Mouse (Mus musculus) heart, postnatal 25 days (tissue): ENCODE measurements around the gene Aqp3. TPM values are rescaled to one million over a fixed set of nuclear protein-coding genes. Genes with fewer than 3 reads are reported as not detected.

Experiments used
- DNase-seq: peaks from one replicate; pipeline ENCODE4 v3.0.0; 2022; ENCODE audit warnings: low spot score
- intact Hi-C: fragments of 180-260 bp; cut with DNase I; formaldehyde crosslinking; loops from one replicate; pipeline ENCODE4 v1.15.1; 2025
- total RNA-seq, 2 experiments: library from RNA; stranded (reverse); gene quantifications; 2 replicates each; pipeline ENCODE4 v1.2.3; 2021

The Aqp3 gene
- total RNA-seq, 2 experiments from 2014 or later: not detected

DNA sequence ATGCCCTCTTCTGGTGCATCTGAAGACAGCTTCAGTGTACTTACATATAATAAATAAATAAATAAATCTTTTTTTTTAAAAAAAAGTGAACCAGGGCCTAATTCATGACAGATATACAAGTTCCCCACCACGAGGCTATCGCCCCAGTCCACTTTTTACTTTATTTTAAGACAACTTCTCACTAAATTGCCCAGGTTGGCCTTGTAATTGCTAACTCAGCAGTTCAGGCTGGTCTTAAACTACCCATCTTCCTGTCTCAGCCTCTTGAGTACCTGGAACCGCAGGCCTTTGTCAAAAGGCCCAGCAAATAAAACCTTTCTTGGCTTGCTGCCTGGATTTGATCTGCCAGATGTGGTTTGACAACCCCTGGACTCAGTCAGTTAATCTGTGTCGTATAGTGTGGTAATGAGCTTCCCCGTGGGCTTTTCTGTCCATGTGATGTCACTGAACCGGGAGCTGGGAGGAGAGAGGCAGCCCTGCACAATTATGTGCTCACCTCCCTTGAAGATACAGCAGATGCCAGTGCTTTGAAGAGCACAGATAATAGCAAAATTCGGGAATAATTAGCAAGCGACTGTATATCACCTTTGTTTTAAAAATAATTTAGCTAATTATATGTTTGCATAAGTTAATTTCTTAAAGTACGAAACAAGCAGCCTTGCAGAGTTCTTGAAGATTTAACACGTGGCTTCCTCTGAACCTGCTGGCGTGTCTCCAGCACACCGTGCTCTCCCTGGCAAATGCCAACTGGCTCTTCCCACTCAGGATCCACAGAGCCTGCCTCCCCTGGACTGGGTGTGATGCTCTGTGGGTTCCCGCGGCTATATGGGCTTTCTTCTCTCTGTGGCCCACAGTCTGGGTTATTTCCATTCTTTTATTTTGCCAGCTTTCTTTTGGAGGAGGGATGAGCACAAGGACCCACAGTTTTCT is 26.2 kb downstream of the Aqp3 start:
- intact Hi-C loops: no loop called here
- no peak for DNase-seq

DNA sequence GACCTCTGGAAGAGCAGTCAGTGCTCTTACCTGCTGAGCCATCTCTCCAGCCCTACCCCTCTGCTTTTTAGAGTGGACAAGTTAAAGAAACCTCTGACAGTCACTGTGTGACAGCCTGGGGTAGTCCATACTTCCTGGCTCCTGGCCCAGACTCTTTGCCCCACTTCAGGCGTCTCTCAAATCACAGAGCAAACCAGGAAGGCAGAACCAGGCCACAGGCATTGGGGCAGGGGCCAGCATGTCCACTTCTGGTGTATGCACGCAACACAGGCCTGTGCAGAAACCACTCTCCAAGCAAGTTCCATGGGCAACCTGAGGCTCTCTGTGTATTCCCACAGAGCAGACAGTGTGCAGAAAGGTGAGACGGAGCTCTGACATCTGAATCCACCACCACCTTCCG is 32.8 kb downstream of the Aqp3 start:
- intact Hi-C loops: no loop called here
- DNase-seq: no peak

DNA sequence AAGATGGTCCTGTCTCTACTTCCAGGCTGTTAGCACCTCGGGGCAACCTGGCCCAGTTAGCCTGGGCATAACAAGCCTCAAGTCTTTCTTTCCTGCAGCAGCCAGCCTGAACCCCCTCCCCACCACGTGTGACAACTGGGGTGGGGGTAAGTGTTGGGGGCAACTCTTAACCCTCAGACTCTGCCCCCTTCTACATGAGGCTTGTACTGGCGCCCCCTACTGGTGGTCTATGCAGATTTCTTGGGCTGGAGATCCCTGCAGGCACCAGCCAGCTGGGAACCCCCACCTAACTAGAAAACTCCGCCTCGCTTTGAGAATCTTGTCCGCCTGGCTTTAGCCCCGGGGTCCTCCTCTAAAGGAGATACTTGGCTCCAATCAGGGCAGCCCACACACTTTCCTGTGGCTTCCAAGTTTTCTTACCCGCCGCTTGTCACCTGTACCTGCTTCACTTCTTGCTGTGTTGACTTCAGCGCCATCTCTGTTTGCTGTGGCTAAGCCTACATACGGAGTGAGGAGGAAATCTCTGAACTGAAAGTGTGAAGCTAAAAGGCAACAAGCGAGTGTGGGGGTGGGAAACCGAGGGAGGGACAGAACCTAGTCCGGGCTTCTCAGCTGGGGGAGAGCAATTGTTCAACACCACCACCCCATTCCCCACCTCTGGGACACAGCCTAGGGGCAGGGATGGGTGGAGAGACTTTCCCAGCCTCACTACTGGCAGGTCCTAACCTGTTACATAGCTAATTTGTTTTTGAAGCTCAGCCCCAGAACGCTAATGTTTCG is 33.9 kb downstream of the Aqp3 start:
- intact Hi-C loops: no loop called here
- DNase-seq: no peak

DNA sequence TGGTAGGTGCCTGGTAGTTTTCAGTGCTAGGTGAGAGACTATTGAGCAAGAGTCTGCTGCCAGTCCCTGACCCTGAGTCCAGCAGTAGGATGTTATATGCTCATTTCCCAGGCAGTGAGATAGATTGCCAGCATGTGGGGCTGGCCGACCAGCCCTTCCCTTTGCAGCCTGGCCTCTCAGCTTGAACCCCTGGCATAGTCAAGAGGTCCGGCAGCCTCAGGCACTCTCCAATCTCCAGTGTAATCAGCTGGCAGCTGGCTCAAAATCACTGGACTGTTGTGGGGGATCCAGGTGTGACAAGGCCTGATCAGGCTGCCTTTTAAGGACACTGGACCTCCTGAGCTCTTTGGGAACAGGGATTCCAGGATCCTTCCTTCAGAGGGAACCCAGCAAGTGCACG is 34.6 kb downstream of the Aqp3 start:
- DNase-seq: no peak
- intact Hi-C loops: no loop called here

DNA sequence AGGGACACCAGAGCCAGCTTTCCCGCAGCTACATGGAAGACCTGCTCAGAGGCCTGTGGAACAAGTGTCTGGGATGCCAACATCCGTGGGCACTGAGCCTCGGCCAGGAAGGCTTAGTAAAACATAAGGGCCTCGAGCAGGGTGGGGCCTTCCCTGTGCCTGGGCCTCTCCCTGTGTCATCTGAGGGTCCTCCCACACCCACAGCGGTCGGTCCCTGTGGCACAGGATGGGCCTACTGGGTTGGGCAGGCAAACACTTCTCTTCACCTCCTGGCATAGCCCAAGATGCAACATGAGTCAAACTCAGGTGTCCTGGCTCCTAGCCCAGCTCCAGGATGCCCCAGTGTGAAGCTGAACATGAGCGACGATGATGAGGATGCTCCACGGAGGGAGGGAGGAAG is 40.6 kb downstream of the Aqp3 start:
- intact Hi-C loops: loop anchor here (10.0 kb wide), 1 partner anchor 337 kb away; no protein-coding TSS in a partner anchor
- no peak for DNase-seq

DNA sequence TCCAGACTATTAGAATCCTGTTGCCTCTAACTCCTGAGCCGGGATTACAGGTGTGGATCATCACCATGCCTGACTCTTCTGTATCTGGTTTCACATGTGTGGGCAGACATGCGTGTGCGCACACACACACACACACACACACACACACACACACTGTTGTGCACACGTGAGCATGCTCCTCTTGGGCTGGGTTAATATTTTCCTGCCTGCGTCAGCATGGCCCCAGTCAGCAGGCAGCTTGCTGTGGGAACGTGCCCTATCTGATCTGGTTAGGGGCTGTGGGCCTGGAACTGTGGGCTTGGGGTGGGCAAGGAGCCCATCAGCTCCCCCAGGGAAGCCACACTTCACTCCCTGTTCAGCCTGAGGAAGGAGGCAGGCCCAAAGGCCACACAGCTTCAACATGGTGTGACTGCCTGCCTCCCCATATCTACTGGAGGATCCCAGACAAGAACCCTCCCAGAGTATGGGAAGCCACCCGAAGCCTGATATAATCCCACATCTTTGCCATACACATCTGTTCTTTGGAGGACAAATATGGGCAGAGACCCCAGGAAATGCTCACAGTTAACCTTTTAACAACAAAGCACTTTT is 41.1 kb downstream of the Aqp3 start:
- intact Hi-C loops: loop anchor here (10.0 kb wide), 1 partner anchor 338 kb away; no protein-coding TSS in a partner anchor
- no peak for DNase-seq

DNA sequence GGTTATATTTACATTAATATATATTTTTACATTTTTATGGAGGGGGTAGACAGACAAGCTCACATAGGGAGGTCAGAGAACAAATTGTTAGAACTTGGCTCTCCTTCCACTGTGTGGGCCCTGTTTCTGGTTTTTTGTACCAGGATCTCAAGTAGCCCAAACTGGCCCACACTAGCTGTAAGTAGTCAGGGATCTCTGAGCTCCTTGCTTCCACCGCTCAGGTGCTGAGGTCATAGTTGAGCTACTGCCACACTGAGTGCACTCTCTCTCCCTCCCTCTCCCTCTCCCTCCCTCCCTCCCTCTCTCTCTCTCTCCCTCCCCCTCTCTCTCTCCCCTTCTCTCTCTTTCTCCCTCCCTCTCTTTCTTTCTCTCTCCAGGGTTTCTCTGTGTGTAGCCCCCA is 41.7 kb downstream of the Aqp3 start:
- DNase-seq: no peak

DNA sequence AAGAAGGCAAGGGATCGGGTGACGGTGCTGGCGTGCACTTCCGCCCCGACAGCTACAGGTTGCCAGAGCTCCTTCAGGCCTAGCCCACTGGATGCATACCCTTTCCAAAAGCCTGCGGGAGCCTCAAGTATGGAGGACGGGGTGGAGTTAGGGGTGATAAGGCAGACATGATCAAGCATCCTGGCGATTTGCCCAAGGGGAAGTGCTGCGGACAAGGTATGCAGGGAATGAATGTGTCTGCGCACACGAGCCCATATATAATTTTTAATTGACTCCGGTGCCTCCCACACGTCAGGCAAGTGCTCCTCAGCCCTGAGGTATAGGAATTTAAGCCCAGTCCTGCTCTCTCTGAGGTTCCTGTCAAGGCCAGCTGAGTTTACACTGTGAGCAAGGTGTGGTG is 42.9 kb downstream of the Aqp3 start:
- intact Hi-C loops: loop anchor here (10.0 kb wide), 1 partner anchor 340 kb away; no protein-coding TSS in a partner anchor
- no peak for DNase-seq

More for the DNA sequence above, 41.7 kb downstream of the Aqp3 start:
- intact Hi-C loops: loop anchor here (10.0 kb wide), 1 partner anchor 339 kb away; no protein-coding TSS in a partner anchor

DNA sequence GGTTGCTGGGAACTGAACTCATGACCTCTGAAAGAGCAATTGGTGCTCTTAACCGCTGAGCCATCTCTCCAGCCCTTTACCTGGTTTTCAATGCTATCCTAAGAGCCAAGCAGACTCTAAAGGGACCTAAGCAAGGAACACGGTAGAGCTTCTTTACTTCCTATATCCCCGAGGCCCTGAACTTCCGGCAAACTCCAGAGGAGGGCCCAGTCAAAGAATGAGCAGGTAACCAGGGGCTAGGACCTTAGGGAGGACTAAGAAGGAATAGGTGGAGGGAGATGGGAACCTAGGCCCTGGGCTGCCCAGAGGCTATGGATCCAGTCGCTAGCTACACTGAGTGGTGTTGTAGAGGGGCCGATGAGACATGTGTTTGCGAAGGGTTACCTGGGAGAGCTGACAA is 46.2 kb downstream of the Aqp3 start:
- intact Hi-C loops: loop anchor here (2.0 to 10.0 kb wide), 4 partner anchors 113 to 343 kb away; no protein-coding TSS in a partner anchor
- no peak for DNase-seq

DNA sequence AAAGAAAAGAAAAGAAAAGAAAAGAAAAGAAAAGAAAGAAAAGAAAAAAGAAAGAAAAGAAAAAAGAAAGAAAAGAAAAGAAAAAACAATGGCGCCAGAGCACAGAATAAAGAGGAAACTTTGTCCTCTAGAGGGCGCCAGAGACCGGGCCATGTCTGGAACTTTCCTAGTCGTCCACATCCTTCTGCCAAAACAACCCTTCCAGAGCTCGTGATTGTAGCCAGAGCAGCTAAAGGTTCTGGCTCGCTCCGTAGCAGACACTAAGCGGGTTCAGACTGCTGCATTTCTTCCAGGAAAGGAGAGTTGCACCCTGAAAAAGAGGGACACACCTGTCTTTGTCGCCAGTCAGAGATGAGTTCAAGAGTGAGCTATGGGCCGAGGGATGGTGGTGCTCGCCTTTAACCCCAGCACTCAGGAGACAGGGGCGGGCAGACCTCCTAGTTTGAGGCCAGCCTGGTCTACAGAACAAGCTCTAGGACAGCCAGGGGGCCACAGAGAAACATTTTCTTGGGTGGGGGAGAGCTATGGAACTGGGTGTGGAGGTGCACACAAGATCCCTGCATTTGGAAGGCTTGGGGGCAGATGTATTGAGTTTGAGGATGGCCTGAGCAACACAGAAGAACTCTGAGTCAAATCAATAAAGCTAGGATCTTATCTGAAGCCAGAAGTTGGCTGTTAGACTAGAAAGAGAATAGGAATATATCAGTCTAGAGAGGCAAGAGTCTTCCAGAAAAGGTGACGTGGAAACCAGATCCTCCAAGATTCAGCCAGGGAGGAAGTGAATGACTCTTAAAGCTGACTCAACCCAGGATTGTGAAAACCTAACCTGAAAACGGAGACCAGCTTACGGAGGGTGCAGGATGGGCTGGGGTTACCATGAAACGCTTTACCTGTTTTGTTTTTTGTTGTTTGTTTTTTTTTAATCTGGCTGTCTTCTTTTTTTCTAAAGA is 47.0 kb downstream of the Aqp3 start:
- DNase-seq: peak; percentile 50
- intact Hi-C loops: loop anchor here (1.0 to 10.0 kb wide), 4 partner anchors 68 to 344 kb away; no protein-coding TSS in a partner anchor

DNA sequence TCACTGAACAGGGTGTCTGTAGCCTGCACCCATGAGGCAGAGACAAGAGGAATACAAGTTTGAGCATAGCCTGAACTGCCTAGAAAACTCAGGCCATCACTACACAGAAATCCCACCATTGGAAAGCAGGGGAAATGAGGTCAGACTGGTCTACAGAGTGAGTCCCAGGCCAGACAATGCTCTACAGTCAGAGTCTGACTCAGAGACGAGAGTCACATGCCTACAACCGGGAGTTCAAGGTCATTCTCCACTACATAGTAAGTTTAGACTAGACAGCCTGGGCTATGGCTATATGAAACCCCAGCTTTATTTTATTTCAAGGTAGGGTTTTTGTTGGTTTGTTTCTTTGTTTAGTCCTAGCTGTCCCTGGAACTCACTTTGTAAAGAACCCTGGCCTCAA is 49.1 kb downstream of the Aqp3 start:
- intact Hi-C loops: loop anchor here (2.0 kb wide), 1 partner anchor 18 kb away; no protein-coding TSS in a partner anchor
- DNase-seq: no peak

DNA sequence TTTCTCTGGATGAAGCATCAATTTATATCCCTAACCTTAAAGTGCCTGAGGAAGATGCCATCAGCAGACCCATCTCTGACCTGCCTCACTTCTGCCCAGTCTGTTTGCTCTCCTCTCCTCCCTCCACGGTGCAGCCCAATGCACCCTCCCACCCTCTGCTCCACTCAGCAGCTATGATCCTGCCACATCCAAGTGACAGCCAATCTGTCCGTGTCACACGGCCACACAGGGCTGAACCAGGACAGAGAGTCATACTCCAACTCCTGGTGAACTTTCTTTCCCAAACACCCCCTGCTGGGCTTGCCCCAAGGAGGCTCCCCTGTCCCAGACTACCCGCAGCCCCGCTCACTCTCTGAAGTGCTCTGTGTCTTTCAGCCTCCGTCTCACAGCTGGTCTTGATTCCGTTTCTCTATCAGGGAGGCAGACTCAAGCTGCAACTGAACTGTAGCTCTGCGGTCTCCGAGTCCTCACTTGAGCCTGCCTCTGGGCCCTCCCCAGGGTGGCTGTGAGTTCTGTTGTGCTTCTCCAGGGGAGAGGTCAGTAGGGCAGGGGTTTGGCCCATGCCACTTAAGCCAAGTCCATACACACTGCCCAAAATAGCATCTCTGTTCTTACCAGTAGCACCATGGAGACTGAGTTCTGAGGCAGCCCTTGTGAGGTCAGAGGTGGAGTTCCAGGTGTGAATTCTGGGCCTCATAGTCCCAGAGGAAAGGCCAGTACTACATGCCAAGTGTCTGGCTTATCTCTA is 50.3 kb downstream of the Aqp3 start, which contains the start of gene Aqp7:
Aqp7 (minus strand) TSS at position 616 of the 748 bp plus-strand sequence.
- DNase-seq: peak; percentile 31
- intact Hi-C loops: loop anchor here (2.0 kb wide), 1 partner anchor 17 kb away; no protein-coding TSS in a partner anchor

DNA sequence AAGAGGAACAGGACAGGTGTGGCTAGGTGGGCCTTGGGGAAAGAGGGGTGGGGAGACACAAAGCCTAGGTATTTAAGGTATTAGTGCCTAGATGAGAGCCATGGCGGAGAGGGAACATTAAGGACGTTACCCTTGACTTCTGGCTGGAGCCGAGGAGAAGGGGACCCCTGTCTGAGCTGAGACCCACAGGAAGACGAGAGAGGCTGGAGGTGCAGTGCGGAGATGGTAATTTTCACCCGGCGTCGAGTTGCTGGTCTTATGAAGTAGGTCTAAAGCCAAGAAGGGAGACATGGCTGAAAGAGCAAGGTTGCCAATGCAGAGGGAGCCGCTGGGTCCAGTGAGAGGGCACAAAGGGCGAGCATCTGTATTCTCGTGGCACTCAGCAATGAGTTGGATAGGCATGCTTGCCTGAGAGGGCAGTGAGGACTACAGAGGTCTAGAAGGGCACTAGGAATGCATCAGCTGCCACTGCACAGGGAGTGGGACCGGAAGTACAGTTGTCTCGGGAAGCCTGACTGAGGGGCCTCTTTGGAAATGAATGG is 51.7 kb downstream of the Aqp3 start:
- intact Hi-C loops: no loop called here
- DNase-seq: no peak

DNA sequence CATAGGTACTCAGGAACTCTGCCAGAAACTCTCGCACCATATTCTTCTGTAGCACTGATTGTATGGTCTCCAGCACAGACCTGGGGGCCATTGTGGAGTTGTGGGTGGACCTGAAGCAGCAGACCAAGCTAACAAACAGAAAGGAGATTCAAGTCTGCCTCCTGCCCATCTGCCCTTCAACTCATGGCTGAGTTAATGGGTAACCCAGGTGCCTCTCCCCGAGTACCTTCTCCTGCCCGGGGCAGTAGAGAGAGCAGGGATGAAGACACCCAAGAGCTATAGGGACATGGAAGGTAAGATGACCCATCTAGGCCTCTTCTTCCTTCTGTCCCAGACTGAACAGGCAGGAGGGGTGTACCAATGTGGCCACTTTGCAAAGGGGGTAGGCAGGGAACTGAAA is 52.7 kb downstream of the Aqp3 start:
- intact Hi-C loops: no loop called here
- DNase-seq: no peak

DNA sequence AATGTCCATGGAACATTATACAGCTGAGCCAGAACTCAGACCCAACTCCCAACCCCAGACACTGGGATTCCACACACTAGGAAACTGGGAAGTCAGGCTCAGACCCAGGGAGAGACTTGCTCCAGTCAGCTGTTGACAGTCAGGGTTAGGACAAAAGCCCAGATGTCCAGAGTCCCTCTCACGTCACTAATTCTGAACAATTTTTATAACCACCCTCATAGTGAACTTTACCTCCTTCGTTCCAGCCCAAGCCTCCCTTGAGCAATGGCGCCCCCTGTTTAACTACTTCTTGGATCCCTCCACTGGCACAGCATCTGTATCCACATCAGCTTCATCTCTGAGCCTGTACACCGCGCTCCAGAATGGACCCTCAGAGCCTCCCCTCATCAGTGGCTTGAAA is 54.0 kb downstream of the Aqp3 start:
- intact Hi-C loops: no loop called here
- no peak for DNase-seq

DNA sequence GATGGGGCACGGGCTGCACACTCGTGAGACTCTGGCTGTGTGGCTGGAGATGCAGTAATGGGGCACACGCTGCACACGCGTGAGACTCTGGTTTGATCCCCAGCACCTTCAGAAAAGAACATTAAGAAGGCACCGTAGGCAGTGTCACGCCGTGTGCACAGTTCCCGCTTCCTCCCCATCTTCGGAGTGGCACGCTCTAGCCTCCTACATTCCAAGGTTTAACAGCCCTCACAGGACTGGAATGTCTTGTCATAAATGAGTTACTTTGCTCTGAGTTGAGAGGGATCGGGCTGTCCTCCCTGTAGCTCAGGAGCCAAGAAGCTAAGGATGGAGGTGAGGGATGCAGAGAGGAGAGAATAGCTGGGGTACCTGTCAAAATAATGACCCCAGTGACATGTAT is 55.1 kb downstream of the Aqp3 start:
- no peak for DNase-seq
- intact Hi-C loops: no loop called here
